Mouse (Mus musculus) lung, adult 2 months (tissue): ENCODE data around the gene Dazap1.

Experiments
- CTCF ChIP-seq: fragments of 200-500 bp; IDR thresholded peaks from 2 replicates; pipeline ENCODE4 v1.5.1; 2011; ENCODE audit warnings: mild to moderate bottlenecking, low read length, control low read depth; ENCODE audit not compliant: insufficient read depth
- POLR2A ChIP-seq: fragments of 200-500 bp; IDR thresholded peaks from 2 replicates; pipeline ENCODE4 v1.6.1; 2011; ENCODE audit warnings: low read depth, mild to moderate bottlenecking, control low read depth, low read length, borderline replicate concordance; ENCODE audit errors: extremely low read depth

GRCm38 (mm10) chr10:80304458-80304857, 43.2 kb downstream of the Dazap1 start:
- no peak for TF ChIP-seq POLR2A
- TF ChIP-seq CTCF, result no peak
